Mouse (Mus musculus) lung, adult 2 months (tissue): ENCODE results near the gene Asb6.

Experiments
- CTCF ChIP-seq: fragments of 200-500 bp; IDR thresholded peaks from 2 replicates; pipeline ENCODE4 v1.5.1; 2011; ENCODE audit warnings: mild to moderate bottlenecking, low read length, control low read depth; ENCODE audit not compliant: insufficient read depth
- POLR2A ChIP-seq: fragments of 200-500 bp; IDR thresholded peaks from 2 replicates; pipeline ENCODE4 v1.6.1; 2011; ENCODE audit warnings: low read depth, mild to moderate bottlenecking, control low read depth, low read length, borderline replicate concordance; ENCODE audit errors: extremely low read depth

GRCm38 (mm10) chr2:30836238-30836990 is 6.3 kb upstream of the Asb6 start:
- TF ChIP-seq POLR2A (no peak), CTCF (no peak)
